Mouse (Mus musculus) cerebellum, postnatal 10 days (tissue): ENCODE measurements around the gene Tspan1.

Experiments used
- DNase-seq, 2 experiments: peaks; one replicate each; pipeline ENCODE4 v3.0.0; 2021; ENCODE audit warnings: mixed read lengths in 2 of 2

Gene Tspan1

GRCm38 (mm10) chr4:116165708-116166407, 1.5 kb downstream of the Tspan1 start:
- no peak for DNase-seq

GRCm38 (mm10) chr4:116164759-116165554, 2.4 kb downstream of the Tspan1 start:
- no peak for DNase-seq

DNA sequence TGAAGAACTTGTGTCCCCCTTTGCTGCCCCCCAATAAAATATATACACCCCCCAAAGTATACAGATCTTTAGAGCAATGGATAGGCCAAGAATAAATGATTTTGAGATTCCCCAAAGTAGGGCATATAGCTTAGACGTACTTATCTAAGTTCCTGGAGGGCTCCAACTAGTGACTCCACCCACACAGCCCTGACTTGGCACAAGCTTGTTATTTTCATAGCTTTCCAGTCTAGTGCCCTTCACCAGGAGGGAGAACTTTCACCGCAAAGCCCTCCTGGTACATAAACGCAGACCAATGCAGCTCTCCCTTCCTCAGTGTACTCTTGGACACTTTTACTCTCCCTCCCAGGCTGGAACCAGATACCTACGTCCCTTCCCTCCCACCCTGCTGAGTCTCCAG, 5.3 kb downstream of the Tspan1 start:
- DNase-seq: no peak

- peak in 1 of 2 experiments; percentile 40 for DNase-seq
Measured at GRCm38 (mm10) chr4:116160769-116161168, 6.6 kb downstream of the Tspan1 start.

DNA sequence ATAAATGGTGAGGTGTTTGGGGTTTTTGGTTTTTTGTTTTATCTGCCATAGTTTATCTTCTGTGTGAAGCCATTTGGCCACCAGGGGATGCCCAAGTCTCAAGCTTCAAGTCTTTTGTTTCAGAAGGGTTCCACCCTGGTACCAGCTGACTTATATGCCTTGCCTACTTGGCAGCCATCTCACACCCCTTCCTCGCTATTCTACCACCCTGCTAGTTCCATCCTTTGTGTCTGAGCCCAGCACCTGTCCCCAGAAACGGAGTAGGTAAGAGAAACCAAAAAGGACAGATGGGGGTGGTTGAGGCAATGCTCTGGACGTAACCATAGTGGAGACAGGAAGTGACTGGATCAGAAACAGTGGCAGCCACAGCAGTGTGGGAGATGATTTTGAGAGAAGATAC, 7.5 kb downstream of the Tspan1 start:
- peak; percentile 75 to 79 for DNase-seq

- no peak for DNase-seq
Measured at GRCm38 (mm10) chr4:116157882-116158281, 9.5 kb downstream of the Tspan1 start.

GRCm38 (mm10) chr4:116152702-116153101, 14.7 kb downstream of the Tspan1 start:
- no peak for DNase-seq

DNA sequence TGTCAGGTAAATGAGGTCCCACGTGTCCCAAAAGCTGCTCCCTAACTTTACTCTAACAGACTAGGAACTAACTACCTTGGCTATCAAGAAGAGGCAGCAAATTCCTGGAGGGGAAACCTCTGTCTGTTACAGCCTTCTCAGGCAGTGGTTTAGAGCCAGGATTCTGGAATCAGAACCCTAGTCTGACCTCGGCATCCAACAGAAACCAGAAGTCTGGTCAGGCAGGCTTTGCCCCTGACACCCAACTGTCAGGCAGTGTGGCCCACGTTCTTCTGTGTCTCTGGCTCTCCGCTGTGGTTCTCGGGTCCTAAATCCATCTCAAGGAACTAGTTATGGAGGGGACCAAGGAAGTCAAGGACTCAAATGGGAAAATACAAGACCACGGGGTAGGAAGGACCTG, 16.2 kb downstream of the Tspan1 start, which contains the start of gene Lurap1:
Gene Lurap1, minus strand, starts transcription at position 101 of the 400 bp plus-strand sequence.
- DNase-seq: no peak

DNA sequence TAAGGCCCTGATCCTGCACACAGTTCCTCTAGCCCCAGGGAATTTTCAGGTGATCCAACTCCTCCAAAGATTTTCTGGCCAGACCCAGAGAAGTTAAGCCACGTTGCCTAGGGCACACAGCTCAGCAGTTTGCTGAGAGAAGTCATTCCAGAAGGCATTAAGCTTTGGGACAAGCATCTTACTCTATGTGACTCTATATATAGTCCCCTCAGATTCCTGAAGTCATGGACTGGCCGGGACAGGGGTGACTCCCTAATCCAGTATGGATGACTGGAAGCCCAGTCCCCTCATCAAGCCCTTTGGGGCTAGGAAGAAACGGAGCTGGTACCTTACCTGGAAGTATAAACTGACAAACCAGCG, 16.6 kb downstream of the Tspan1 start:
- no peak for DNase-seq

DNA sequence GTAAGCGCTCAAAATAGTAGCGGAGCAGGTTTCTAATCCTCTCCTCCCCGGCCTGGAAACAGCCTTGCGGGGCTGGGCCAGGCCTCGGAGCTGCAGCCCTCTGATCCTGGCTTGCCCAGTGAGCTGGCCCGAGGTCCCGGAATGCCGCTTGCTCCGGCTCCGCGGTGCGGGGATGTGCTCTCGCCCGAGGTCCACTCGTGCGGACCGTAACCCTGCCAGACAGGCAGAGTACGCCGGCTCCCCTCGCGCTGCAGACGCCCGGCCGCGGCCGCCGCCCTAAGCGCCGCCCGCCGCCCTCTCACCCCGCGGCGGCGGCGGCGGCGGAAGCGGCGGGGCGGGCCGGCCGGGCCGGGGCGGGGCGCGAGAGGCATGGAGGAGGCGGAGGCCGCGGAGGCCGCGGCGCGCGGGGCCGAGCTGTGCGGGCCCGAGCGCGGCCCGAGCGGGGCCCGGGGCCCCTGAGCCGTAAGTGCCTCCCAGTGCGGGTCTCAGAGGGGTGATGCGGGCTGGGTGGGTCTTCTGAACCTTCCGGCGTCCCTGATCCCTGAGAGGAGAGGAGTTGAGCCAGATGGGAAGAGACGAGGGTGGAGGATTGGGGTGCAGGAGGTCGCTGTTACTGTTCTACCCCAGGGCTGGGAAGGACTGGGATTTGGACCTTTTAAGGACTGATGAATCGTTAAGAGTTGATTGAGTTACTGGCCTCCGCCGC, 17.1 kb downstream of the Tspan1 start:
- peak; percentile 83 to 86 for DNase-seq

- no peak for DNase-seq
Measured at GRCm38 (mm10) chr4:116149812-116150155, 17.6 kb downstream of the Tspan1 start.

DNA sequence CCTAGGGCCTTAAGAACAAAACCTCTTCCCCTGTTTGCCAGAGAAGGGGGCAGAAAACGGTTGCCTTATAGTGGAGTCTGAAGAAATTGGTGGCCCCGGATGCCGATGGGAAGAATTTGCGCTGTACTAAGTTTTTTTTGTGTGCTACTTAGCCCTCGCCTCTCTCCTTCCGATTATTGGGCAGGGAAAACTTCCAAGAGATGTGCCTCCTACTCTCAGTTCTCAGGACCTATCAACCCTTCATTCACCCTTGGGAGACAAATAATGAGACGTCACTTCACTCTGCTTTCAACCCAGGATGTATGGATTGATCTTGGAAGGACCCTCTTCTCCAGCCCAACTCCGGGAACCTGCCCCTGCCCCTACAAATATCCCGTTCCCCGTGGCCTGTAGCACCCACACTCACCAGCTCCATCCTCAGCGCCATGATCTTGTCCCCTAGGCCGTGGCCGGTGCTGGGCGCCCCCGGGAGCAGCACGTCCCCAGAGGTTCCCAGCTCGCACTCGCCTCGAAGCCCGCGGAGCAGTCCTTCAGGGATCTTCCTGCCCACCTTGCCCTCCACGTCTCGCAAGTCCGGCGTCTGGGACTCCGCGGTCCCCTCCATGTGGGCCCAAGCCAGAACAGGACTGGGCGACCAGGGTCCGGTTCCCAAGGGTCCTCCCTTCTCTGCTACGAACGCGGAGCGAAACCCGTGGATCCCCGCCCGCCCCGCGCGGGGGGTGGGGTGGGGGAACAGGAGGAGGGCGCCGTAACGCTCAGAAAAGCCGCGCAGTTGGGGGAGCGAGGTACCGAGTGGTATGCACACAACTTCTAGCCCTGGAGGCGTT, 23.3 kb downstream of the Tspan1 start:
- peak; percentile 86 to 88 for DNase-seq

DNA sequence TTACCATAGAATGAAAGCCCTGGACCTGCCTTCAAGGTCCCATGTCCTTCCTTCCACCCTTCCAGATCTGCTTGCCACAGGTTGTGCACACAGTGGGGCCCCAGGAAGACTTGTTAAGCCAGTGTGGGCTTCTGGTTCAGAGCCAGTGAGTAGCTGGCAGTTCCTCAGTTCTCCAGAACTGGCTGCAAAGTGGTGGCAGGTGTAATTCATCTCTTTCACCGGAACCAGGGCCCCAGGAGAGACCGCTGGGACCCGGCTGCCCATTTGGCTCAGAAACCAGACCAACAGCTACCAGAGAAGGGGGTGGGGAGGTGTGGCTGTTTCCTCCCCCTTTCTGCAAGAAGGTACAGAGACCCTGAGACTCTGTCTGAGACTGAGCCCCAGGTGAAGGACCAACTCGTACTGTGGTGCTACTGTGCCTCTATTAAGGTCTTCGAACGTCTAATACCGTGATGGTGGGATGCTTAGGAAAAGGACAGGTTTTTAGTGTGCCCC, 24.0 kb downstream of the Tspan1 start:
- DNase-seq: peak; percentile 95 to 96

- no peak for DNase-seq
Measured at GRCm38 (mm10) chr4:116142269-116142668, 25.1 kb downstream of the Tspan1 start.

- no peak for DNase-seq
Measured at GRCm38 (mm10) chr4:116141736-116142135, 25.7 kb downstream of the Tspan1 start.

DNA sequence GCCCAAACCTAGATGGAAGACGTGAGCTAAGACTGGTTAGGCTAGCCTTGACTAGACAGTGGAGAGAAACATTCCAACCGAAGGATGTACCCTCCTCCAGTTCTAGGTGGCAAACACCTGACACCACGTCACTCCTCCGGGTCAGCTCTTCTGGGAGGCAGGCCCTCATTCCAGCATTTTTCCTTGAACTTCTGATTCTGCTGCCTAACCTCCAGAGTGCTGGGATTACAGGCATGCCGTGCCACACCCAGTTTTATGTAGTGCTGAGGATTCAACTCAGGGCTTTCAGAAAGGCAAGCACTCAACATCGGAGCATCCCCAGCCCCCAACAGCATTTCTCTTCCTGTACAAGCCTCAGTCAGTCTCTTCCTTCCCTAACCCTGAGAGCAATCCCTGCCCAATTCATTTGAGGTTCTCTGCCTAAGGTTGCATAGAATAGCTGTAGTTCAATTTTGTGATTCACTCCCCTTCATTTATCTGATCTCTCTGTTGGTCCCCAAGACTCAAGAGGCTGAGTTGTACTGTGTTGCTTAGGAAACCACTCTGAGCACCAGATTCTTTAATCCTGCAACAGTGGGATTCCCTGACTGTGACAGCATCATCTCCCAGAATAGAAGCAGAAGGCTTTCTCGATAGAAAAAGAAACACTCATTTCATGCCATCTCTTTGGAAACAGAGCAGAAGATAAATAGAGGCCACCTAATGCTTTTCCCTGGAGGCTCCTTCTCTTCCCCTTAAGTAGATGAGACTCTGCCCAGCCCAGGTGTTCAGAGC, 26.4 kb downstream of the Tspan1 start:
- no peak for DNase-seq

DNA sequence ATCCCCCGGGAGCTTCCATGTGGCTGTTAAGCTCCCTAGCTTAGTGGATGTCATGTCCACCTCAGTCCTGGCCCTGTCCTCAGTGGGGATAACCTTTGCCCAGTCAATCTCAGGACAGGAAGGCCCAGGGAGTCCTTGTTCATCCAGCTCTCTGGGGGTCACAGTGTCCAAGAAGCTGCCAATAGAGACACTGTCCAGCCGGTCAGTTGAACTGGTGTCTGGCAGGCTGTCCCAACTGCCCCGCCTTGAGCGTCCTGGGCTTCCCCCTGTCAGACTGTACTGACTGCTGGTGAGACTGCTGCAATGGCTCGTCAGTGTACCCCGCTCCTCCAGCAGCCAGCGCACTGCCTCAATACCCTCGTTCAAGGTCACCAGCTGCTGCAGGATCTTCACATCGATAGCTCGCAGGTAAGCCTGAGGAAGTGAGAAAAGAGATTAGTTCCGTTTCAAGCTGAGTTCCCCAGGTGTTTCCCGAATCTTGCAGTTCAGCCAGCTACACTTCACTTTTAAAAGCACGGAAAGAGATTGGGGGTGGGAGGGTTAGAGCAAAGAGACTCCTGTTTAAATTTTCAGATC, 29.9 kb downstream of the Tspan1 start:
- DNase-seq: no peak

- DNase-seq: peak in 1 of 2 experiments; percentile 59
Measured at GRCm38 (mm10) chr4:116134990-116135389, 32.4 kb downstream of the Tspan1 start.

DNA sequence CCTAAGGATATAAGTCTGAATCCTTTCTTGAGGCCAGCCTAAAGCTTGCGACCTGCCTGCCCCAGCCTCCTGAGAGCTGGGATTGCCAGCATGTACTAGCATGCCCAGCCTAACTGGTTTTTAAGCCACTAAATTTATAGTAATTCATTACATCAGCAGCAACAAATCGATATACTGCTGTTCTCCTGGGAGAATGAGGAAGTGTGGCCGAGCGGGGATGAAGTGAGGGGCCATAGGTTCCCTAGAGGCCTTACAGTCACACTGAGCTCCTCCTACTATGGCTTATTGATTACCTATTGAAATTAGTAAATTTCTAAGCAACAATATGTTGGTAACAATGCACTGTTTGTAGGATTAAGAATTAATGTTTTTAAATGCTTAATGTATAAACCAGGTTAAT, 34.3 kb downstream of the Tspan1 start:
- no peak for DNase-seq

- no peak for DNase-seq
Measured at GRCm38 (mm10) chr4:116127956-116128355, 39.4 kb downstream of the Tspan1 start.

GRCm38 (mm10) chr4:116125803-116126386, 41.5 kb downstream of the Tspan1 start:
- DNase-seq: no peak
